Mouse (Mus musculus) limb, embryonic 15.5 days (tissue): Measurements from ENCODE around the gene Syt1. TPM values are rescaled to one million over a fixed set of nuclear protein-coding genes. Genes with fewer than 3 reads are reported as not detected.

ENCODE experiments used
- ATAC-seq: fragments of 200-750 bp; cut with Nextera tagmentation; 2 replicates; pipeline ENCODE4 v1.8.0; 2017; ENCODE audit warnings: low read depth, moderate TSS enrichment; ENCODE audit not compliant: insufficient number of reproducible peaks, low FRiP score, low TSS enrichment
- H3K27ac ChIP-seq: fragments of 300-500 bp; sonication (generic); 2 replicates; pipeline ENCODE4 v1.5.1; 2015; ENCODE audit warnings: moderate library complexity, mild to moderate bottlenecking, inconsistent platforms
- H3K27me3 ChIP-seq: fragments of 300-500 bp; sonication (generic); 2 replicates; pipeline ENCODE4 v1.6.1; 2015; ENCODE audit warnings: inconsistent platforms
- H3K36me3 ChIP-seq: fragments of 300-500 bp; sonication (generic); 2 replicates; pipeline ENCODE4 v1.6.1; 2015; ENCODE audit warnings: inconsistent platforms
- H3K4me1 ChIP-seq: fragments of 300-500 bp; sonication (generic); 2 replicates; pipeline ENCODE4 v1.6.1; 2015; ENCODE audit warnings: inconsistent platforms
- H3K4me2 ChIP-seq: fragments of 300-500 bp; sonication (generic); 2 replicates; pipeline ENCODE4 v1.6.1; 2015; ENCODE audit warnings: mild to moderate bottlenecking, inconsistent platforms
- H3K4me3 ChIP-seq: fragments of 300-500 bp; sonication (generic); 2 replicates; pipeline ENCODE4 v1.5.1; 2015; ENCODE audit warnings: mild to moderate bottlenecking, inconsistent platforms
- H3K9ac ChIP-seq: fragments of 300-500 bp; sonication (generic); 2 replicates; pipeline ENCODE4 v1.6.1; 2015; ENCODE audit warnings: inconsistent platforms
- H3K9me3 ChIP-seq: fragments of 300-500 bp; sonication (generic); 2 replicates; pipeline ENCODE4 v1.6.1; 2016; ENCODE audit warnings: inconsistent platforms
- WGBS: fragments of 180-500 bp; shearing (Covaris S2); methylation state at CpG from one replicate; pipeline ENCODE4 v1.1.7; 2015; 5-methylcytosine and 5-hydroxymethylcytosine counted together
- polyA plus RNA-seq: library from polyadenylated mRNA; unstranded; fragments of >200 nt; fragmentation: Nextera tagmentation; extraction: Ambion mirVana; gene quantifications from 2 replicates; pipeline ENCODE4 v1.2.1, GENCODE M21; 2015

Syt1 gene
- polyA plus RNA-seq, 1 experiment from 2014 or later, result 1.4 TPM

DNA sequence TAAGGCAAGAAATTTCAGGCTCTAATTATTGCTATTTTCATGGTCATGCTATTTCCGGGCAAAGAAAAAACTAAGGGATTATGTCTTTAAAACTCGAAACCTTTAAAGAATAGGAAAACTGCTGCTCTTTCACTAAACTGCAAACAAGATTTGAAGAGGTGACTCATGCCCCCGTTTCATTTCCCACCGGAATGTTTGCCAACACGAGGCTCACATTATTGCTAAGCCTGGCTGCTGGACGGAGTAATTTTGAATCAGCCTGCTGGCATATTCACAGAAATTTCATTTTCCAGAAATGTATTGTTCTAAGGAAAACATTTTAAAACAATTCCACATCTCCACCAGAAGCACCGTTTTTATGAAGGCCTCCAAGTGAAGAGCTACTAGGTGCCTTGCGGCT lies 379.9 kb downstream of the Syt1 start:
- WGBS, result 70% methylated on average over 8 of the region's 8 CpGs
- Histone ChIP-seq H3K9me3 (no peaks in the 10 kb centered on the region), H3K9ac (no peak overlapping the region), H3K4me2 (no peak overlapping the region), H3K4me1 (no peaks in the 10 kb centered on the region), H3K27ac (no peak overlapping the region), H3K36me3 (no peaks in the 10 kb centered on the region), H3K27me3 (no peaks in the 10 kb centered on the region), H3K4me3 (no peak overlapping the region)
- ATAC-seq, result no peak

DNA sequence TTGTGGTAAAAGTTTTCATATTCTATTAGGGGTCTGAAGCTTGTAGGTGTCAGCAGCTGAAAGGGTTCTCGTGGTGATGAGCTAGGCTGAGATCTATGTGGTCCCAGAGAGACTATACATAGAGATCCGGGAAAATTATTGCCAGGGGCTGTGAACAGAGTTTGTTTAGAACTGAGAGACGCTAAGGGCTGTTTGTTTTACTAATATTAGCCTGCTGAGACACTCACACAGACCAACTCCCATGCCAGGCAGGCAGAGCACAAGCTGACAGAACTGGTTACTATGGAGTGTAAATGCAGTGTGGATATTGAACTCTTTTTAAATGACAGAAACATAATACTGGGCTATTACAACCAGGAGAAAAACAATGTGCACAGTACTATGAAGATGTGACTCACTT lies 384.4 kb downstream of the Syt1 start:
- H3K27ac ChIP-seq, result no peak overlapping the region
- H3K36me3 ChIP-seq, result no peaks in the 10 kb centered on the region
- no peaks in the 10 kb centered on the region for H3K9me3 ChIP-seq
- H3K4me1 ChIP-seq, result no peaks in the 10 kb centered on the region
- no peak overlapping the region for H3K4me2 ChIP-seq
- no peak overlapping the region for H3K9ac ChIP-seq
- no peak for ATAC-seq
- H3K27me3 ChIP-seq, result no peaks in the 10 kb centered on the region
- no peak overlapping the region for H3K4me3 ChIP-seq
- 54% methylated on average over 3 of the region's 3 CpGs for WGBS

DNA sequence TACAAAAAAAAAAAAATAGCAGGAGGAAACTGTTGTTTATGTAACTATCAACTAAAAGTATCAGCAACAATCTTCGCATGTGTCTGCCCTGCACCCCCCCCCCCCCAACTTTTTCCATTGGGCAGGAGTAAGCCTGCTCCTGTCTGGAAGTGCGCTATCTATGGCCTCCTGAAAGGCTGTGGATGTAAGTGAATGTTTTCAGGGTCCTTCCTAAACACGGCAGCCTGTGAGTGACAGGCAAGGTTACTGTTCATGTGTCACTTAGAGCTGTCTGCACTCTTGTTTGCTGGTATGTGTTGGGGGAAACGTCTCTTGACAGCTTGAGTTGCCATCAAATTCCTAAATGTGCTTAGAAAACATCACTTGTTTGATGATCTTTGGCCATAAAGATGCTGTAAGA lies 387.8 kb downstream of the Syt1 start:
- Histone ChIP-seq H3K9ac (no peak overlapping the region), H3K9me3 (no peaks in the 10 kb centered on the region), H3K27me3 (no peaks in the 10 kb centered on the region), H3K27ac (no peak overlapping the region), H3K4me3 (no peak overlapping the region), H3K4me1 (no peaks in the 10 kb centered on the region), H3K36me3 (no peaks in the 10 kb centered on the region), H3K4me2 (no peak overlapping the region)
- ATAC-seq, result no peak
- 65% methylated on average over 4 of the region's 4 CpGs for WGBS

DNA sequence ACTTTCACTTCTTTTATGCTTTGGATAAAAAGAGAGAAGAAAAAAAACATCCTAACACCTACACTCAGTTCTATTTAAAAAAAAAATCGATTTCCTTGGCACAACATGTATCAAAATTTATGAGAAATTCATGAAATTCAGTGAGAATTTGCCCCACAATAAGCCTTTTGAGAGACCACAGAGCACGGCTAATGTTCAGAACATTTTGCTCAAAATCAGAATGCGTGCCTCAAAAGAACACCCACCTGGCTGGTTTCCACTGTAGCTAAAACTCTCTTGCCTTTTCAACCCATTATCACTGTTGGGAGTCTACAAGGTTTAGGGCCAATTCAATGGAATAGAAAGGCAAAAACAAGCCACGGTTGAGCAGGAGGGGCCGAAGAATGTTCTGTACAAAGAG lies 390.9 kb downstream of the Syt1 start:
- Histone ChIP-seq H3K36me3 (no peaks in the 10 kb centered on the region), H3K4me2 (no peak overlapping the region), H3K4me1 (no peaks in the 10 kb centered on the region), H3K9ac (no peak overlapping the region), H3K27ac (no peak overlapping the region), H3K9me3 (no peaks in the 10 kb centered on the region), H3K4me3 (no peak overlapping the region), H3K27me3 (no peaks in the 10 kb centered on the region)
- WGBS, result 75% methylated on average over 5 of the region's 5 CpGs
- no peak for ATAC-seq

DNA sequence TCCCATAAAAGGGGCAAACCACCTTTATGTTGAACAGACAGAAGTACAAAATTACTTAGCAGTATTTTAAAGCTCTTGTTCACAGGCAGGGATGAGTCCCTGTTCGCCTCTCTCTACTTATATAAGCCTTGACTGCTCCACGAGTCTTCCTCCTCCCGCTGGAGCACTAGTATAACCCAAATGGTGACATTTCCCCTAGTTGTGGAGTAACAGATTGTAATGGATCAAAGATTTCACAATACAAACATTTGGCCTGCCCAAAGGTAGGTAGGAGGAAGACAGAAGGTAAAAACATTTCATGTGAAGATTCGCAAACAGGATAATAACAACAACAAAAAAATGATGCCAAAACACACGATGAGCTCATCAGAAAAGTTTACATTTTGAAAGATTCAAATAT lies 391.6 kb downstream of the Syt1 start:
- 84% methylated on average over 5 of the region's 5 CpGs for WGBS
- Histone ChIP-seq H3K4me1 (no peaks in the 10 kb centered on the region), H3K27ac (no peak overlapping the region), H3K4me2 (no peak overlapping the region), H3K4me3 (no peak overlapping the region), H3K9ac (no peak overlapping the region), H3K36me3 (no peaks in the 10 kb centered on the region), H3K9me3 (no peaks in the 10 kb centered on the region), H3K27me3 (no peaks in the 10 kb centered on the region)
- ATAC-seq, result no peak

DNA sequence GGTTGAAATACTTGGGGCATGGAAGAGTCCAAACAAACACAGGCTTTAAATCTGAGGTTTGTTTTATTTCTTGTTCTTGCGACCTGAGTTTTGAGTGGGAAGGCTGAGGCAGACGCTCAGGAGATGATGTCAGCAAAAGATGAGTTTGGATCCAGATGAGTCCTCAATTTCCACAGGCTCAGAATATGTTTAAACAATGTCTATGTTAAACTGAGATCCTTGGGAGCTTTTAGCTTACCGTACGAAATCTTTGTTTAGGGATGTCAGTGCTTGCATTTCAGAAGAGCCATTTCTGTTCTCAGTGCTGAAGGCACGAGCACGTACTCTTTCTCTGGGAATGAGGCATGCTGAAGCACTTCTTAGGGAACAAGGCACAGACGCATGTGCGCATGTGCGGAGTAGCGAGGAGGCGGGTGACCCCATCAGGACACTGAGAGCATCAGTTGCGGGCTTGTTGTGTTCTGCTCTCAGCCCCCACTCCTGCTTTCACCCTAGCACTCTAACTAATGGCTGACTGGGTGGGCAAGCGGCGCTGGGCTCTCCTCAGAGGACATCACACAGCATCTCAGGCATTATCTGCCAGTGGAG lies 400.6 kb downstream of the Syt1 start:
- Histone ChIP-seq H3K36me3 (no peaks in the 10 kb centered on the region), H3K4me3 (no peak overlapping the region), H3K27me3 (no peaks in the 10 kb centered on the region), H3K9me3 (no peaks in the 10 kb centered on the region), H3K4me1 (no peaks in the 10 kb centered on the region), H3K9ac (no peak overlapping the region), H3K27ac (no peak overlapping the region), H3K4me2 (no peak overlapping the region)
- WGBS, result 79% methylated on average over 14 of the region's 14 CpGs
- ATAC-seq, result no peak

DNA sequence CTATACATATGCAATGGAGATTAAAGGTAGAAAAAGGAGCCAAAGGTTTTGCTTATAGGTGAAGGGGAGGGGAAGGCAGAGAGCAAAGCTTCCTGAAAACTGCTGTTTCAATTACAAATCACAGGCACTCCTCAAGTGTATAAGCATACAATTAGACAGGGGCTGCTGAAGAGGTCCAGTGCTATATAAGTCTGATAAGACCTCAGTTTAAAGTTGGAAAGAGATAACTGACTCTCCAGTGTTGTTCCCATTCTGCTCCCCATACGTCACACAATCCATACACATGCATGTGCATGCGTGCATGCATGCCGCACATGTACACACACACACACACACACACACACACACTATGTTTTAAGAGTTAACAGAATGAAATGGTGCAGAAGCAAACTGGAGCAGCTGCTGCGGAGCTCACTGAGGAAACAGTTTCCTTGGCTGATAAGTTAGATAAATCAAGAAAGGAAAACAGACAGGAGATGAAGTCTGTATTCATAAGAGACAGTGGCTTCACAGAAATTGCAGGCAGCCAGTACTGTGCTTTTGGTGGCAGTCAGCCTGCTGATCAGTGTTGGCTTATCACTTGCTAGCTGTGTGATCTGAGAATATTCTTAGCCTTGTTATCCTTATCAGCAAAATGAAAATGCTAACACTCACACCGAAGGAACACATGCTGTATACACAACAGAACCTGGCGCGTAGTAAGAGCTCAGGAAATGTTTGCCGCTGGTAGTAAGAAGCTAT lies 408.9 kb downstream of the Syt1 start:
- no peak overlapping the region for H3K27ac ChIP-seq
- WGBS, result 94% methylated on average over 8 of the region's 8 CpGs
- no peak for ATAC-seq
- no peak overlapping the region for H3K4me2 ChIP-seq
- no peaks in the 10 kb centered on the region for H3K9me3 ChIP-seq
- H3K4me1 ChIP-seq, result no peaks in the 10 kb centered on the region
- H3K36me3 ChIP-seq, result no peaks in the 10 kb centered on the region
- H3K4me3 ChIP-seq, result no peak overlapping the region
- no peak overlapping the region for H3K9ac ChIP-seq
- H3K27me3 ChIP-seq, result no peaks in the 10 kb centered on the region

DNA sequence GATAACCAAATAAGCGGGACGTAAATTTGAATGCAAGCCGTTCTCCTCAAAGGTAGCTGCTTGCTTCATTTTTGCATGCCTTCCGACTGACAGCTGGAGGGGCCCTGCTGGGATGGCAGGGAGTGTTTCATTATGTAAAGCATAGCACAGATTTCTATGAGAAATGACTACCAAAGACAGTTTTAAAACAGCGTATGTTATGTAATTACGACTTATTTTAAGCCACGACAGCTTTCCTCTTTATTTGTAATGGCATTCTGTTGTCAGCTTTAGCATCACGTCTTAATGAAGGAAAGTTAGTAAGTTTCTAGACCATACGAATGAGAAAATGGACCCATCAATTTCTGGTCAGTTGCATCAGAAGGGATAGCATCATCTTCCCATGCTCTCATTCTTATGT lies 410.1 kb downstream of the Syt1 start:
- ATAC-seq, result no peak
- 73% methylated on average over 9 of the region's 9 CpGs for WGBS
- H3K27me3 ChIP-seq, result no peaks in the 10 kb centered on the region

DNA sequence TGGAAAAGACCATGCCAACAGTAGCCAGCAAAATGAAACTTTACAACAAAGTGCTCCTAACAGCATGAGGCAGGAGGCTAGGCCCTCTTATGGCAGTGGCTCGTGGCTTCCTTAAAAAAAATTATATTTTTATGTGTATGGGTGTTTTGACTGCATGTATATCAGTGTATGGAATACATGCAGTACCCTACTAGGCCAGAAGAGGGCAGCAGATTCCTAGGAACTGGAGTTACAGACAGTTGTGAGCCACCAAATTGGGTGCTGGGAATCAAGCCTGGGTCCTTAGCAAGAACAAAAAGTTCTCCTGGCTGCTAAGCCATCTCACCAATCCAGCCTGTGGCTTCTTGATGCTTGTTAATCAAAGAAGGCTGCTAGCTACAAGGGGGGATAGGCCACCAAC lies 413.4 kb downstream of the Syt1 start:
- H3K9ac ChIP-seq, result no peak overlapping the region
- ATAC-seq, result no peak
- H3K36me3 ChIP-seq, result no peaks in the 10 kb centered on the region
- H3K27ac ChIP-seq, result no peak overlapping the region
- H3K4me1 ChIP-seq, result no peaks in the 10 kb centered on the region
- H3K4me2 ChIP-seq, result no peak overlapping the region
- H3K27me3 ChIP-seq, result no peaks in the 10 kb centered on the region
- WGBS, result 68% methylated on average over 1 of the region's 1 CpGs
- no peak overlapping the region for H3K4me3 ChIP-seq
- H3K9me3 ChIP-seq, result no peaks in the 10 kb centered on the region

More for the DNA sequence above, 410.1 kb downstream of the Syt1 start:
- no peak overlapping the region for H3K27ac ChIP-seq
- no peaks in the 10 kb centered on the region for H3K4me1 ChIP-seq
- no peaks in the 10 kb centered on the region for H3K36me3 ChIP-seq
- H3K9ac ChIP-seq, result no peak overlapping the region
- H3K4me2 ChIP-seq, result no peak overlapping the region
- H3K9me3 ChIP-seq, result no peaks in the 10 kb centered on the region
- H3K4me3 ChIP-seq, result no peak overlapping the region

DNA sequence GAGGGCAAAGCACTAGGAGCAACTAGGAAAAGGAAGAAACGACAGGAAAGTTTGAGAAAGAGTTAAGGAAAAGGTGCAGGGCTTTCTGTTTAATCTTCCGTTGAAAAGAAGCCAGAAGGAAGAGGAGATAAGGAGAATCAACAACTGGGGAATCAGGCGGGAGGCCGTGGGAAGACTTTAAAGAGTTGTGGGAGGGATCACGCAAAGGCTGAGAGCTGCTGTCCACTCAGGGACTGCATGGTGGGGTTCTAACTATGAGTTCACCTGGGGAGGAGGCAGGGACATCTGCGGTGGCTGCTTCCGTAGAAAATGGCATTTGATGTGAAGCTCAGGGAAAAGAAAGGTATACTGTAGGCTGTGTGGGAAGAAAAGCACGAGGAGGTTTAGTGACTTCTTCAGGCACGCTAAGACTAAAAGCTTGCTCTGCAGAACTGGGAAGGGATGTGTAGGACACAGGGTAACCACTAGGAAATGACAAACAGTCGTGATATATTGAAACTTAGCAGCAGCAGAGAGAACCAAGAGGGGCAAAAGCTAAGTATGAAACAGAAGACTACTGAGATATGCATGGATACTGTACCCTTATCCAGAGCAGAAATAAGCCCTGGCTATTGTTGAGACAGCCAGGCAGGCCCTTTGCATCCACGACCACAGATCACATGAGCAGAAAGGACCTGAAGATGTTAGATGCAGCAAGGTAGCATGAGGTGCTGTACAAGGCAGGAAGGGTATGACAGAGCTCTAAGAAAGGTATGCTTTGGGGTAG lies 414.4 kb downstream of the Syt1 start:
- Histone ChIP-seq H3K4me3 (no peak overlapping the region), H3K4me1 (no peaks in the 10 kb centered on the region), H3K27me3 (no peaks in the 10 kb centered on the region), H3K9me3 (no peaks in the 10 kb centered on the region), H3K36me3 (no peaks in the 10 kb centered on the region), H3K27ac (no peak overlapping the region), H3K9ac (no peak overlapping the region), H3K4me2 (no peak overlapping the region)
- 69% methylated on average over 11 of the region's 11 CpGs for WGBS
- ATAC-seq, result no peak

DNA sequence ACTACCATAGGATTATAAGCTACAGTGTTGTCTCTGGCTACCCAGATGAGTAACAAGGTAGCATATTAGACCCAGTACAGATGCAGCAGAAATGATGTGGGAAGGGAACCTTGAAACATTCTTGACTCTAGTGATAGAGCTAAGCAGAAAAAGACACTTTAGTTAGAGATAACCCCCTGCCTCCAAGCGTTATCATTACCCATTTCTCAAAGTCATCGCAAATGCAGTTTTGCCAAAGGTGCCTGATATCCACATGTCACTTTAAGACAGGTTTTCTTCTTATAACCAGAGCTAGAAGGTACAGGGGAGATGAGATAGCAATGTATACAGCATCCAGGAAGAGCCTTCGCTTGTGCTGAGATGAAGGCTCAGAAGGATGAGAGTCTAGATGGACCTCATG lies 421.4 kb downstream of the Syt1 start:
- Histone ChIP-seq H3K4me1 (no peaks in the 10 kb centered on the region), H3K4me3 (no peak overlapping the region)
- no peak for ATAC-seq

DNA sequence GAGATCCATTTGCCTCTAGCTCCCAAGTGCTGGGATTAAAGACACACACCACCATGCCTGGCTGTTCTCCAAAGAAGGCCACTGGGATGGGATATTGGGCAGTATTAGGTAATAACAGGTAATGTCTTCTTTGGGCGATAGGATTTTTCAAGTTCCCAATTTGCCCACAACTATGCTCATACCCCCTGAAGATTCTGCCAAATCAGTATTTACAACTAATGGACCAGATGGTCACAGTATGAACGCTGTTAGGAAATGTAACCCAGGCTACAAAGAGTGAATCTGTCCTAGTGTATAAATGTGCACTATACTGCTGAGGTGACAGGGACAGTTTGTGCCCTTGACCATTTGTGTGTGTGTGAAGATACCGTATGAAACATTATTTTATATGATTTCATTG lies 421.9 kb downstream of the Syt1 start:
- Histone ChIP-seq H3K27ac (no peak overlapping the region), H3K27me3 (no peaks in the 10 kb centered on the region), H3K4me1 (no peaks in the 10 kb centered on the region), H3K36me3 (no peaks in the 10 kb centered on the region), H3K9me3 (no peaks in the 10 kb centered on the region), H3K9ac (no peak overlapping the region), H3K4me3 (no peak overlapping the region), H3K4me2 (no peak overlapping the region)
- no peak for ATAC-seq
- 86% methylated on average over 3 of the region's 3 CpGs for WGBS

More for the DNA sequence above, 421.4 kb downstream of the Syt1 start:
- Histone ChIP-seq H3K27me3 (no peaks in the 10 kb centered on the region), H3K4me2 (no peak overlapping the region), H3K27ac (no peak overlapping the region), H3K36me3 (no peaks in the 10 kb centered on the region), H3K9ac (no peak overlapping the region), H3K9me3 (no peaks in the 10 kb centered on the region)
- WGBS, result 90% methylated on average over 3 of the region's 3 CpGs
